Mouse (Mus musculus): ENCODE measurements around the gene Mall.

DNA sequence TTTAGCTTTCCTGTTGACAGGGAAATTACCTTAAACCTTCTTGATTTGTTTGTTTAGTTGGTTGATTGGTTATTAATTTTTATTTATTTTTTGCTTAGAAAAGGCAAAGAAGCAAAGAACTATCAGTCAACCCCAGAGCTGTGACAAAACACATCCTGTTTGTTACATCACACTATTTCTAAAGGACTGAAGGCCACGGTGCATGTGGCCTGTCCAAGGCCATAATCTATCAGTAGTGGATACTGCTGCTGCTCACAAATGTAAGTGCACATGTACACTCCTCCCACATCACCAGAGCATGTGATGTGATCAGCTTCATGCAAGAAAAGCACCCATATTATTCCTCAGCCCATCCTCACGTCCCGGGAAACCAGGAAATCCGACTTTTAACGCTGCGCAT, 30.3 kb upstream of the Mall start:
- TF ChIP-seq CTCF (conservative IDR thresholded peaks at IDR 0.05; ENCODE audit: low read length) (no peak), POU5F1 (IDR thresholded peaks at IDR 0.05; ENCODE audit: borderline replicate concordance, low read length) (no peak)
